Mouse (Mus musculus) frontal cortex, postnatal 14 days (tissue): ENCODE results near the gene Noct.
A peak's percentile ranks its signal among the peaks of the same experiment; 100 is the strongest.

Experiments
- DNase-seq, 2 experiments: peaks; one replicate each; pipeline ENCODE4 v3.0.0; 2022; ENCODE audit warnings: low spot score in 2 of 2

Noct gene

GRCm38 (mm10) chr3:51276421-51277111 lies 52.3 kb downstream of the Noct start:
- DNase-seq = peak in 1 of 2 experiments; percentile 51

- DNase-seq = peak; percentile 73 to 76
Measured at GRCm38 (mm10) chr3:51277201-51278150, 53.2 kb downstream of the Noct start.

- no peak for DNase-seq
Measured at GRCm38 (mm10) chr3:51278433-51278832, 54.2 kb downstream of the Noct start.

GRCm38 (mm10) chr3:51281727-51282126 lies 57.5 kb downstream of the Noct start:
- DNase-seq = no peak

GRCm38 (mm10) chr3:51284375-51284774 lies 60.1 kb downstream of the Noct start:
- no peak for DNase-seq

- DNase-seq = peak; percentile 61 to 86
Measured at GRCm38 (mm10) chr3:51288880-51289821, 64.9 kb downstream of the Noct start.

DNA sequence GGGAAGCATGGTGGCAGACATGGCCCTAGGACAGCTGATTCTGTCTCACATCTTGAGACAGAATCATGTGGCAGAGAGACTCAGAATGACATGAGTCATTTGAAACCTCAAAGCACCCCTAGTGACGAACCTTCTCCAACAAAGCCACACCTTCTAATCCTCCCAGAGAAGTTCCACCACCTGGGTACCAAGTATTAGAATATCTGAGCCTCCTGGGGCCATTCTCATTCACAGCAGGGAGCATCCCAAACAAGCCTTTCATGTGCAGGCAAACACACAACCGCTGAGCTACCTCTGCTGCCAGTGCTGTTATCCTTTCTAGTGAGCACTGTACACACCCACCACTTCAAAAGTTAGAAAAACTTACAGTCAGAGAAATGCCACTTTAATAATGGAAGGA lies 70.0 kb downstream of the Noct start:
- no peak for DNase-seq

DNA sequence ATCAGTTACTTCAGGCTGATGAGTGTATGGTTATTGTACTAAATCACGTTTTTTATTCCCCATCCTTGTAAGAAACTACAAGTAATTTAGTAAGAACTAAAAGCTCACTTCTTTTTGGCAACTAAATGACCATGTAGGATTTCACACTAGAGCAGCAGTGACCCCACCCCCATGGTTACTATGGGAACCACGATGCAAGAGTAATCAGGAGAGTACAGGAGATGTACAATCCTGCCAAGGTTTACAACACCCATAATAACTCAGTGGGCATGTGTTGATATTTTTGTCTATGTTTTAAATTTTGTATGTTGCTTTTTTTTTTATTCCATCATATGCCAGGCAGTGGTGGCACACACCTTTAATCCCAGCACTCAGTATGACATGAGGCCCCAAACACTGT lies 71.0 kb downstream of the Noct start:
- no peak for DNase-seq

DNA sequence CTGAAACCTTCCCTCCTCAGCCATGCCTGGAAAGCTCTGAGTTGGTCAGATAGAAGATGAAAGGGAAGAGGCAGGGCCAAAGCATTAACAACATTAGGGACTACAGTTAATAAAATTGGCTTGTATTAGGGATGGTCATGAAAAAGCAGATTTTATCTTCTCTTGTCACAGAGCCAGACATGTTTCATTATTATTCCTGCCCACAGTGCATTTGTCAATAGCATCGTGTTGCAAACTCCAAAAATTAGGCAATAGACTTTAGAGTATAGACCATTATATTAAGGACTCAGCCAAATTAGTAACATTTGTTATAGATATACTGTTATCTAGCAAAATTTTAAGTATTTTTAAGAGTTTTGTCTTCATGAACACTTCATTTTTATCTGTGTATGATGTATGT lies 72.5 kb downstream of the Noct start:
- no peak for DNase-seq
